Mouse (Mus musculus): ENCODE measurements around the gene Gm20538. TPM values are rescaled to one million over a fixed set of nuclear protein-coding genes. Genes with fewer than 3 reads are reported as not detected.

Gm20538 gene
- total and polyA plus RNA-seq, 3 experiments = not detected

DNA sequence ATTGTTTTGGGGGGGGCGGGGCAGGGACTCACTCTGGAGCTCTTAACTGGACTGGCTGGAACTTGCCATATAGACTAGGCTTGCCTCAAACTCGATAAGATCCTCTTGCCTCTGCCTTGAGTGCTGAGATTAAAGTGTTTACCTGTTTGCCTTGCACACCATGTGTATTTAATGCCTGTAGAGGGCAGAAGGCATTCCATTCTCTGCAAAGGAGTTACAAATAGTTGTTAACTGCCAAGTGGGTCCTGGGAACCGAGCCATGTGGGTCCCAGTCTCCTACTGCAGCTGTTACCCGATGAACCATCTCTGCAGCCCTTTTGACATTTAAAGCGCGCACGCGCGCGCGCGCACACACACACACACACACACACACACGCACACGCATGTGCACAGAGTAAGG, 11.4 kb upstream of the Gm20538 start:
- DNase-seq (ENCODE audit: low read depth, low spot score) = no peak
- Histone ChIP-seq H3K79me2 (ENCODE audit: control insufficient read depth, insufficient read depth, low read length, poor library complexity) (peaks cover 19% of the 10 kb centered on the region), H3K9me3 (replicated peaks; ENCODE audit: insufficient read depth, low read length) (no peaks in the 10 kb centered on the region), H3K36me3 (ENCODE audit: control insufficient read depth in 1 of 2, insufficient read depth in 2 of 2, low read length in 2 of 2) (peaks cover 16 to 19% of the 10 kb centered on the region in 2 experiments), H3K4me1 (ENCODE audit: control insufficient read depth in 1 of 2, insufficient read depth in 2 of 2, low read length in 2 of 2) (peaks cover 2 to 9% of the 10 kb centered on the region in 2 experiments; a peak in 3 of 4 replicates), H3K4me3 (ENCODE audit: control insufficient read depth in 1 of 2, insufficient read depth in 1 of 2, low read depth in 2 of 2, low read length in 2 of 2) (no peak overlapping the region), H3K27me3 (ENCODE audit: control insufficient read depth in 1 of 2, insufficient read depth in 2 of 2, low read length in 2 of 2) (no peaks in the 10 kb centered on the region), H3K27ac (ENCODE audit: control insufficient read depth, low read depth, low read length) (no peak overlapping the region), H3K9ac (ENCODE audit: control insufficient read depth, low read depth, low read length, poor library complexity, severe bottlenecking) (no peak overlapping the region)
- TF ChIP-seq UBTF (IDR thresholded peaks at IDR 0.05; ENCODE audit: borderline replicate concordance, insufficient read depth, low read depth, low read length) (no peak), GABPA (IDR thresholded peaks at IDR 0.05; ENCODE audit: low read depth, low read length) (no peak), ZMIZ1 (IDR thresholded peaks at IDR 0.05; ENCODE audit: low read depth, low read length) (no peak), ZC3H11A (IDR thresholded peaks at IDR 0.05; ENCODE audit: low read depth, low read length) (no peak), E2F4 (IDR thresholded peaks at IDR 0.05; ENCODE audit: borderline replicate concordance, low read depth, low read length) (no peak), CTCF (IDR thresholded peaks at IDR 0.05 in 2 of 3, conservative IDR thresholded peaks at IDR 0.05 in 1 of 3; ENCODE audit: control insufficient read depth in 1 of 3, insufficient read depth in 1 of 3, low read depth in 2 of 3, low read length in 3 of 3, poor library complexity in 1 of 3, severe bottlenecking in 1 of 3) (no peak), KAT2A (conservative IDR thresholded peaks at IDR 0.05; ENCODE audit: low read depth, low read length) (no peak), POLR2AphosphoS5 (IDR thresholded peaks at IDR 0.05; ENCODE audit: borderline replicate concordance, low read depth, low read length) (no peak), RAD21 (IDR thresholded peaks at IDR 0.05; ENCODE audit: low read depth, low read length) (no peak), TAL1 (IDR thresholded peaks at IDR 0.05; ENCODE audit: low read length) (no peak), NRF1 (IDR thresholded peaks at IDR 0.05; ENCODE audit: insufficient read depth, low read depth, low read length, poor library complexity, severe bottlenecking) (no peak), MYC (IDR thresholded peaks at IDR 0.05; ENCODE audit: low read depth, low read length) (no peak), MEF2A (IDR thresholded peaks at IDR 0.05; ENCODE audit: extremely low read depth, insufficient replicate concordance, low read depth, low read length, poor library complexity, severe bottlenecking) (no peak), MXI1 (IDR thresholded peaks at IDR 0.05; ENCODE audit: low read depth, low read length) (no peak), SMC3 (IDR thresholded peaks at IDR 0.05; ENCODE audit: low read depth, low read length) (no peak), POLR2AphosphoS2 (IDR thresholded peaks at IDR 0.05; ENCODE audit: low read length) (no peak)

DNA sequence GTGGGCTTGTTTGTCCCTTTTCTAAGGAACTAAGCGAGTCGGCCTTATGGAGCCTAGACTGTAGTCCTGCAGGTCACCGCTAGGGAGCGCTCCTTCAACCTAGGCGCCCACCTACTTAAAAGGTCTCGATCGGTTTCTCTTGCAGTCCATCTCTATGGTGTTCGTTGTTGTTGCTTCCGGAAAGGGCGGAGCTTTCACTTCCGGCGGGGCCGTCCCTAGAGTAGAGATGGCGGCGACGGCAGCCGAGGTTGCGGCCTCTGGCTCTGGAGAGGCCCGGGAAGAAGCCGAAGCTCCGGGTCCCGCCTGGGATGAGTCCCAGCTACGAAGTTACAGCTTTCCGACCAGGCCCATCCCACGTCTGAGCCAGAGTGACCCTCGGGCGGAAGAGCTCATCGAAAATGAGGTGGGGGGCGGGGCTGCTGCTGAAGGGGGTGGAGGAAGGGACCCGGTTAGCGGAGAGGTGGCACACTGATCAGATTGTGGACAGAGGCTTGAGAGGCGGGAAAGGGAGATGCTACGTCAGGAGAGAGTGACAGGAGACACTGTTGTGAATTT, 10.1 kb upstream of the Gm20538 start, which contains the start of gene Hif1an:
Gene Hif1an, plus strand, starts transcription at position 199 of the 555 bp plus-strand sequence.
- peak within 1 kb of the TSS; percentile 88 for H3K9ac ChIP-seq (ENCODE audit: control insufficient read depth, low read depth, low read length, poor library complexity, severe bottlenecking)
- peaks cover 2 to 9% of the 10 kb centered on the region in 2 experiments; a peak in 3 of 4 replicates for H3K4me1 ChIP-seq (ENCODE audit: control insufficient read depth in 1 of 2, insufficient read depth in 2 of 2, low read length in 2 of 2)
- peak within 1 kb of the TSS; percentile 80 to 87 for H3K4me3 ChIP-seq (ENCODE audit: control insufficient read depth in 1 of 2, insufficient read depth in 1 of 2, low read depth in 2 of 2, low read length in 2 of 2)
- peaks cover 19% of the 10 kb centered on the region for H3K79me2 ChIP-seq (ENCODE audit: control insufficient read depth, insufficient read depth, low read length, poor library complexity)
- H3K27ac ChIP-seq (ENCODE audit: control insufficient read depth, low read depth, low read length) = peak within 1 kb of the TSS; percentile 71
- no peaks in the 10 kb centered on the region for H3K9me3 ChIP-seq (replicated peaks; ENCODE audit: insufficient read depth, low read length)
- peaks cover 7 to 19% of the 10 kb centered on the region in 2 experiments for H3K36me3 ChIP-seq (ENCODE audit: control insufficient read depth in 1 of 2, insufficient read depth in 2 of 2, low read length in 2 of 2)
- peak; percentile 100 for DNase-seq (ENCODE audit: low read depth, low spot score)
- no peaks in the 10 kb centered on the region for H3K27me3 ChIP-seq (ENCODE audit: control insufficient read depth in 1 of 2, insufficient read depth in 2 of 2, low read length in 2 of 2)
- TF ChIP-seq USF2 (IDR thresholded peaks at IDR 0.05; ENCODE audit: borderline replicate concordance in 1 of 2, insufficient read depth in 1 of 2, low read depth in 1 of 2, low read length in 2 of 2) (no peak), NRF1 (IDR thresholded peaks at IDR 0.05; ENCODE audit: insufficient read depth, low read depth, low read length, poor library complexity, severe bottlenecking) (0 out of 2 replicates have a peak, but pooled peaks have one; percentile 21), HCFC1 (IDR thresholded peaks at IDR 0.05; ENCODE audit: low read depth, low read length) (peak; percentile 94), EP300 (IDR thresholded peaks at IDR 0.05; ENCODE audit: low read depth in 1 of 2, low read length in 2 of 2) (no peak; a peak in 1 of 4 replicates), ZC3H11A (IDR thresholded peaks at IDR 0.05; ENCODE audit: low read depth, low read length) (no peak), KAT2A (conservative IDR thresholded peaks at IDR 0.05; ENCODE audit: low read depth, low read length) (no peak; the same call in 1 of the 2 replicates), BHLHE40 (IDR thresholded peaks at IDR 0.05; ENCODE audit: borderline replicate concordance, low read depth, low read length) (peak; percentile 49; the same call in 1 of the 2 replicates), MAFK (IDR thresholded peaks at IDR 0.05; ENCODE audit: borderline replicate concordance, low read depth, low read length) (no peak), GABPA (IDR thresholded peaks at IDR 0.05; ENCODE audit: low read depth, low read length) (peak; percentile 75; the same call in 1 of the 2 replicates), RCOR1 (IDR thresholded peaks at IDR 0.05; ENCODE audit: low read depth, low read length) (0 out of 2 replicates have a peak, but pooled peaks have one; percentile 27), RAD21 (IDR thresholded peaks at IDR 0.05; ENCODE audit: low read depth, low read length) (no peak), MYB (IDR thresholded peaks at IDR 0.05; ENCODE audit: low read depth, low read length) (no peak), MAX (IDR thresholded peaks at IDR 0.05; ENCODE audit: low read length) (no peak), MXI1 (IDR thresholded peaks at IDR 0.05; ENCODE audit: low read depth, low read length) (peak; percentile 71), E2F4 (IDR thresholded peaks at IDR 0.05; ENCODE audit: borderline replicate concordance, low read depth, low read length) (no peak), CHD2 (IDR thresholded peaks at IDR 0.05; ENCODE audit: low read length) (no peak), CHD1 (IDR thresholded peaks at IDR 0.05; ENCODE audit: low read depth, low read length) (no peak), GATA1 (IDR thresholded peaks at IDR 0.05; ENCODE audit: low read depth, low read length) (0 out of 2 replicates have a peak, but pooled peaks have one; percentile 43), TCF12 (IDR thresholded peaks at IDR 0.05; ENCODE audit: low read depth, low read length) (peak; percentile 77), ZMIZ1 (IDR thresholded peaks at IDR 0.05; ENCODE audit: low read depth, low read length) (peak; percentile 94)

All from MEL (cell line).